Mouse (Mus musculus) forebrain, embryonic 13.5 days (tissue): Measurements from ENCODE around the gene Smyd2. TPM values are rescaled to one million over a fixed set of nuclear protein-coding genes. Genes with fewer than 3 reads are reported as not detected.

Source experiments
- ATAC-seq: fragments of 200-750 bp; cut with Nextera tagmentation; 2 replicates; pipeline ENCODE4 v1.8.0; 2017
- H3K27ac ChIP-seq: fragments of 300-500 bp; sonication (generic); 2 replicates; pipeline ENCODE4 v1.5.1; 2015; ENCODE audit warnings: inconsistent platforms, mild to moderate bottlenecking, moderate library complexity
- H3K27me3 ChIP-seq: fragments of 300-500 bp; sonication (generic); 2 replicates; pipeline ENCODE4 v1.6.1; 2015; ENCODE audit warnings: mild to moderate bottlenecking, inconsistent platforms
- H3K36me3 ChIP-seq: fragments of 300-500 bp; sonication (generic); 2 replicates; pipeline ENCODE4 v1.6.1; 2015; ENCODE audit warnings: mild to moderate bottlenecking, inconsistent platforms; ENCODE audit not compliant: poor library complexity, severe bottlenecking
- H3K4me1 ChIP-seq: fragments of 300-500 bp; sonication (generic); 2 replicates; pipeline ENCODE4 v1.6.1; 2015; ENCODE audit warnings: inconsistent platforms
- H3K4me2 ChIP-seq: fragments of 300-500 bp; sonication (generic); 2 replicates; pipeline ENCODE4 v1.6.1; 2015; ENCODE audit warnings: inconsistent platforms, mild to moderate bottlenecking, moderate library complexity
- H3K4me3 ChIP-seq: fragments of 300-500 bp; sonication (generic); 2 replicates; pipeline ENCODE4 v1.5.1; 2015; ENCODE audit warnings: mild to moderate bottlenecking, inconsistent platforms
- H3K9ac ChIP-seq: fragments of 300-500 bp; sonication (generic); 2 replicates; pipeline ENCODE4 v1.6.1; 2015; ENCODE audit warnings: mild to moderate bottlenecking, inconsistent platforms
- H3K9me3 ChIP-seq: fragments of 300-500 bp; sonication (generic); replicated peaks from 2 replicates; pipeline ENCODE4 v1.6.1; 2016; ENCODE audit warnings: inconsistent platforms
- WGBS: fragments of 180-500 bp; shearing (Covaris S2); methylation state at CpG from one replicate; pipeline ENCODE4 v1.1.7; 2015; 5-methylcytosine and 5-hydroxymethylcytosine counted together
- polyA plus RNA-seq: library from polyadenylated mRNA; unstranded; fragments of >200 nt; fragmentation: Nextera tagmentation; extraction: Ambion mirVana; gene quantifications from 2 replicates; pipeline ENCODE4 v1.2.1, GENCODE M21; 2015

Gene Smyd2
- polyA plus RNA-seq, 1 experiment from 2014 or later: 41.9 TPM

GRCm38 (mm10) chr1:189883531-189884170 lies 38.5 kb downstream of the Smyd2 start:
- peaks cover 7% of the 10 kb centered on the region for H3K4me1 ChIP-seq
- no peak overlapping the region for H3K4me2 ChIP-seq
- H3K9me3 ChIP-seq: no peaks in the 10 kb centered on the region
- H3K9ac ChIP-seq: no peak overlapping the region
- 34% methylated on average over 18 of the region's 18 CpGs for WGBS
- no peak; the same call in 1 of the 2 replicates for ATAC-seq
- no peaks in the 10 kb centered on the region for H3K36me3 ChIP-seq
- H3K27ac ChIP-seq: no peak overlapping the region
- no peak overlapping the region for H3K4me3 ChIP-seq
- H3K27me3 ChIP-seq: peaks cover 4% of the 10 kb centered on the region; the same call in 1 of the 2 replicates

DNA sequence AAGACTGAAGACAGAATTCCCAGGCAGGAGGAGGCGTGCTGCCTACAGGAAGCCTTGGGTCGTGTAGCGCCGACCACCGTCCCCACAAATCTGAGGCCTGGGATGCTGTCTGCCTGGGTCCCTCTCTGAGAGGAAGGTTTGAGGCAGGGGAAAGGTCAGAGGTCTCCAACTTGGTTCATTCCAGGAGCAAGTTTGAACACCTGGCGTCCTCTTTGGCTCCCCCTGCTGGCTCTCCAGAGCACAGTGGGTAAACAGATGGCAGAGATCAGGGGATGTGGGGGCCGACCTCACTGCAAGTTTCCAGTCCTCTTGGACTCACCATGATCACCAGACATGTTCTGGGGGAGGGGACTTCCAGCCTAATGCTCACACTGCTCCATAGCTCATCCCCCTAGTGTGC lies 39.3 kb downstream of the Smyd2 start:
- 50% methylated on average over 7 of the region's 7 CpGs for WGBS
- H3K27ac ChIP-seq: no peak overlapping the region
- no peaks in the 10 kb centered on the region for H3K36me3 ChIP-seq
- ATAC-seq: no peak
- peaks cover 4% of the 10 kb centered on the region; the same call in 1 of the 2 replicates for H3K27me3 ChIP-seq
- no peak overlapping the region for H3K4me3 ChIP-seq
- no peak overlapping the region for H3K9ac ChIP-seq
- peaks cover 7% of the 10 kb centered on the region for H3K4me1 ChIP-seq
- H3K4me2 ChIP-seq: no peak overlapping the region
- no peaks in the 10 kb centered on the region for H3K9me3 ChIP-seq

DNA sequence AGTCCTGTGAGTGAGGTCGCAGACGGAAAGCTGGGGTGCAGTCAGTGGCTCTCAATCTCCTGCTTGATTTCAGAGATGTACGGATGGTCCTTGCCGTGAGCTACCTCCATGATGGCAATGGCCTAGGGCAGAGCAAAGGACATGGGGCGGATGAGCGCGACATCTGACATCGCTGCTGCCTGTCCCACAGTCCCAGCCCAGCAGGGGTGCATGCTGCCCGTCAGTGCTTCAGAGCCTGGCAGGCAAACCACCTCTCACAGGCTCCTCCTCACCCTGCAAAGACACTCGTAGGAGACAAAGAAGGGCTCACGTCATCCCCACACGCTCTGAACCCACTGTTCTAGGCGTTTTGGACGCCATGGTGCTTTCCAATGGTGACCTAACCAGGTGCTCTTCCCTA lies 41.4 kb downstream of the Smyd2 start:
- Histone ChIP-seq H3K4me2 (no peak overlapping the region), H3K27ac (no peak overlapping the region), H3K27me3 (peaks cover 3% of the 10 kb centered on the region; the same call in 1 of the 2 replicates), H3K4me3 (no peak overlapping the region), H3K9me3 (no peaks in the 10 kb centered on the region), H3K4me1 (peaks cover 7% of the 10 kb centered on the region), H3K9ac (no peak overlapping the region), H3K36me3 (no peaks in the 10 kb centered on the region)
- no peak for ATAC-seq
- WGBS: 71% methylated on average over 14 of the region's 14 CpGs

DNA sequence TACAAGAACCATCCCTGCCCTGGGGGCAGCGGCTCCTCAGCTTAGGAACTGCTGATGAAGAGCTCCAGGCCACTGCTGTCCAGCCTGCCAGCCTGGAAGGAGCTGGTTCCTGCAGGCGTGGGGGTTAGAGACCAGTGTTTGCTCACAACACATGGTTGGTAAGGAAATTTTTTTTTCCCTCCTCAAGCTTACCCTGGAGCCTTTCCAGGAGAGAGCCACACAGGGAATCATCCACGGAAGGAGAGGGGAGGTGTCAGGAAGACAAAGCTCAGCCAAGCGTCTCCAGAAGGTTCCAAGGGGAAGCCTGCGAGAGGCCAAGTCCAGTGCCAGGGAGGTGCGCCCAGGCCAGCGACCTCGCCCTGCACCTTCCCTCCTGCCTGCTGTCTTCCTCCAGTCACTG lies 42.2 kb downstream of the Smyd2 start:
- no peaks in the 10 kb centered on the region for H3K36me3 ChIP-seq
- no peak overlapping the region for H3K4me2 ChIP-seq
- no peak overlapping the region for H3K9ac ChIP-seq
- no peaks in the 10 kb centered on the region for H3K27me3 ChIP-seq
- H3K27ac ChIP-seq: no peak overlapping the region
- no peak overlapping the region for H3K4me3 ChIP-seq
- H3K9me3 ChIP-seq: no peaks in the 10 kb centered on the region
- ATAC-seq: no peak
- 82% methylated on average over 8 of the region's 8 CpGs for WGBS
- H3K4me1 ChIP-seq: peaks cover 5% of the 10 kb centered on the region

- no peaks in the 10 kb centered on the region for H3K9me3 ChIP-seq
- H3K9ac ChIP-seq: no peak overlapping the region
- 79% methylated on average over 2 of the region's 2 CpGs for WGBS
- H3K4me1 ChIP-seq: no peaks in the 10 kb centered on the region
- no peaks in the 10 kb centered on the region for H3K27me3 ChIP-seq
- H3K4me2 ChIP-seq: no peak overlapping the region
- no peak for ATAC-seq
- H3K27ac ChIP-seq: no peak overlapping the region
- H3K4me3 ChIP-seq: no peak overlapping the region
- H3K36me3 ChIP-seq: no peaks in the 10 kb centered on the region
These were observed 43.0 kb downstream of the Smyd2 start for GRCm38 (mm10) chr1:189879212-189879611.

- 82% methylated on average over 8 of the region's 8 CpGs for WGBS
- no peak for ATAC-seq
These were observed 46.0 kb downstream of the Smyd2 start for GRCm38 (mm10) chr1:189876162-189876561.

DNA sequence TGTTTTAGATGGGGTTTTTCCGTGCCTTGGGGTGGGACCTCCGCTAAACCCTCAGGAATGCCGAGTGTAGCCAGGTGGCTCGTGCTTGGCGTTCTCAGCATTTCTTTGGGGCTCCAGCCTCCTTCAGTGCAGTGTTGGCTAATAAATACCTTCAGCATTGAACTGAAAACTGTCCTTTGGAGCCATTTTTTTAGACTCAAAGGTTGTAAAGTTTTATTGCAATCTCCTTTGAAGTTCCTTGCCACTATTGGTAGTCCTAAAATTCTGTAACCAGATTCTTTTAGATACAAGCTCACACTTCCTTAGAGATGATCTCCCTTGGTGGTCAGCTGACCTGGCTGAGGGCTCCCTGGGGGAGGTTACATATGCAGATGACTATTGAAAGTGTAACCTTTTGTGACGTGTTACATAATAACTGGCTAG lies 46.7 kb downstream of the Smyd2 start:
- no peaks in the 10 kb centered on the region for H3K36me3 ChIP-seq
- H3K4me2 ChIP-seq: no peak overlapping the region
- no peaks in the 10 kb centered on the region for H3K9me3 ChIP-seq
- WGBS: 41% methylated on average over 6 of the region's 6 CpGs
- H3K27ac ChIP-seq: no peak overlapping the region
- H3K9ac ChIP-seq: no peak overlapping the region
- ATAC-seq: no peak
- H3K27me3 ChIP-seq: no peaks in the 10 kb centered on the region
- no peaks in the 10 kb centered on the region for H3K4me1 ChIP-seq
- no peak overlapping the region for H3K4me3 ChIP-seq

More at GRCm38 (mm10) chr1:189876162-189876561, 46.0 kb downstream of the Smyd2 start:
- Histone ChIP-seq H3K9me3 (no peaks in the 10 kb centered on the region), H3K4me2 (no peak overlapping the region), H3K27ac (no peak overlapping the region), H3K4me3 (no peak overlapping the region), H3K4me1 (no peaks in the 10 kb centered on the region), H3K9ac (no peak overlapping the region), H3K27me3 (no peaks in the 10 kb centered on the region), H3K36me3 (no peaks in the 10 kb centered on the region)

DNA sequence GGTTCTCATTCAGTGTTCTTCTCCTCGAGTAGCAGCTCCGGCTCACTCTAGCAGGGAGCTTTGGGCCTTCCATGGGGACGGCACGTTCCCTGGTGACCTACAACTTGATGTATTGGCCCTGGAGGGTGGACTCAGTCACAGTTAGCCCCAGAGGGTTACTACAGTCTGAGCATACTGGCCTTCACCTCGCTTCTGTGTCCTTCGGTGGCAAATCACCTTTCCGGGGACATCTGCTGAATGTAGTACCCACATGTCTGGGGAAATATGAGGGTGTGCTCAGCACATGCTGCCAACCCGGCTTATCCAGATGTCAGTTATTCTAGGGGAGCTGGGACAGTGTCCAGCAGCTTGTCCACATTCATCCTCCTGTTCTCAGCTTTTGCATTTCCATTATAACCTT lies 48.6 kb downstream of the Smyd2 start:
- Histone ChIP-seq H3K4me2 (no peak overlapping the region), H3K4me1 (no peaks in the 10 kb centered on the region), H3K27ac (no peak overlapping the region), H3K9ac (no peak overlapping the region), H3K4me3 (no peak overlapping the region), H3K27me3 (no peaks in the 10 kb centered on the region), H3K36me3 (no peaks in the 10 kb centered on the region), H3K9me3 (no peaks in the 10 kb centered on the region)
- no peak for ATAC-seq
- 88% methylated on average over 8 of the region's 8 CpGs for WGBS

DNA sequence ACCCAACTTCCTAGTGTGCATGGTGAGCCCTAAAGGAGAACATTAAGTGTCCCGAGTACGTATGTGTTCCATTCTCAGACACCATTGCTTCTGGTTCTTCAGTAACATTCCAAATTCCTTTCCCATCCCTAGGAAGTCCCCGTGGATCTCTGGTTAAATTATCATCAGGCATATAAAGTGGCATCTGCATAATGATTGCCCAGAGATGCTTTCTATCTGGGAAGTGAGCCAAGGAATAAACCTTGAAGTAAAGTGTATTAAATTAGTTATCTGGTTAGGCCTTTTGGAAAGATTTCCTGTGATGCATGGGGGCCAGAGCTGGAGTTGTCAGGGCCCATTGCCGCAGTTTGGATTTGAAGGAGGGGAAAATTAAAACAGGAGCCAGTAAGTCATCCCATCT lies 50.1 kb downstream of the Smyd2 start:
- Histone ChIP-seq H3K4me2 (no peak overlapping the region), H3K4me3 (no peak overlapping the region), H3K9me3 (no peaks in the 10 kb centered on the region), H3K27me3 (no peaks in the 10 kb centered on the region), H3K27ac (no peak overlapping the region), H3K9ac (no peak overlapping the region), H3K36me3 (no peaks in the 10 kb centered on the region), H3K4me1 (peaks cover 6% of the 10 kb centered on the region)
- ATAC-seq: no peak
- WGBS: 82% methylated on average over 4 of the region's 4 CpGs

DNA sequence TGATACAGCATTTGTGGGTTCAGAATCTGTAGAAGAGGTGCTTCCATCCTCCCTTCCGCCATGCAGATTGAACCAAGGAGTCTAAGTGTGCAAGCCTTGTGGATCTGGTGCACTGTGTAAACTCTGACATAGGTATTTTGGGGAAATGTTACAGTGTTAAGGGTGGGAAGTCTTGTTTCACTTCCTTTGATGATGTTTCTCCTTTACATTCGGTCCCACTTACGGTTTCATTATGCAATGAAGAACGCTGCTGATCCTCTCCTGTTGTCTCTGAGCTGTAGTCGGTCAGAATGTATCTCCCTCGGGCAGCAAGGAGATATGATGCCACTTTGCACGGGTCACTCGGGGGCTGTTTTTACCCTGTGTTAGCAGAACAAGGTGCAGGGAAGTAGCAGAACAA lies 50.5 kb downstream of the Smyd2 start:
- Histone ChIP-seq H3K4me1 (peaks cover 8% of the 10 kb centered on the region), H3K4me2 (no peak overlapping the region), H3K9me3 (no peaks in the 10 kb centered on the region), H3K4me3 (no peak overlapping the region), H3K9ac (no peak overlapping the region), H3K27ac (no peak overlapping the region), H3K36me3 (no peaks in the 10 kb centered on the region), H3K27me3 (no peaks in the 10 kb centered on the region)
- no peak for ATAC-seq
- WGBS: 91% methylated on average over 8 of the region's 8 CpGs

DNA sequence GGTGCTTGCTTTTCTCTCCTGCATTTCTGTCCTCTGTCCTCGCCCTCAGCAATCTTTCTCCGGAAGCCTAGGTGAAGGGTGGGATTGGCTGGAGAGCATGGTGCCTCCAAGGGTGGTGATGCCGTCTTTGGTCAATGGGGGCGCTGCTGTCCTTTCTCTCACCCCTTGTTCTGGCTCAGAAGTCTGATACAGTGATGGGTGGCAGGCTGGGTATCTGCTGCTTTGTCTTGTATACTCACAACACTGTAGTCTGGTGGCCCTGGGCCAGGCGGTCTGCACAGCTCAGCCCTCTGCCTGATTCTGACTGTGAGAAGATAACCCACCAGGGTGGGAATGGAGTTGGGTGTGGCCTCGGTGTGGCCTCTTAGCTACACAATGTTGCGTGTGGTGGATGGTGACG lies 51.6 kb downstream of the Smyd2 start:
- H3K9ac ChIP-seq: no peak overlapping the region
- no peaks in the 10 kb centered on the region for H3K9me3 ChIP-seq
- no peak overlapping the region for H3K27ac ChIP-seq
- H3K4me1 ChIP-seq: peaks cover 12% of the 10 kb centered on the region
- H3K27me3 ChIP-seq: no peaks in the 10 kb centered on the region
- 84% methylated on average over 8 of the region's 8 CpGs for WGBS
- no peak for ATAC-seq
- no peak overlapping the region for H3K4me2 ChIP-seq
- no peaks in the 10 kb centered on the region for H3K36me3 ChIP-seq
- no peak overlapping the region for H3K4me3 ChIP-seq

GRCm38 (mm10) chr1:189869651-189870270 lies 52.4 kb downstream of the Smyd2 start:
- ATAC-seq: no peak
- peaks cover 20% of the 10 kb centered on the region for H3K4me1 ChIP-seq
- no peaks in the 10 kb centered on the region for H3K36me3 ChIP-seq
- WGBS: 91% methylated on average over 18 of the region's 18 CpGs
- no peaks in the 10 kb centered on the region for H3K9me3 ChIP-seq
- H3K4me2 ChIP-seq: no peak overlapping the region
- H3K27me3 ChIP-seq: no peaks in the 10 kb centered on the region
- no peak overlapping the region for H3K4me3 ChIP-seq
- no peak overlapping the region for H3K27ac ChIP-seq
- no peak overlapping the region for H3K9ac ChIP-seq

- no peak overlapping the region for H3K4me3 ChIP-seq
- no peaks in the 10 kb centered on the region for H3K27me3 ChIP-seq
- H3K27ac ChIP-seq: no peak overlapping the region
- ATAC-seq: no peak
- no peaks in the 10 kb centered on the region for H3K9me3 ChIP-seq
- no peaks in the 10 kb centered on the region for H3K36me3 ChIP-seq
- no peak overlapping the region for H3K9ac ChIP-seq
- H3K4me1 ChIP-seq: peaks cover 28% of the 10 kb centered on the region
- 90% methylated on average over 10 of the region's 10 CpGs for WGBS
- H3K4me2 ChIP-seq: no peak overlapping the region
These were observed 54.1 kb downstream of the Smyd2 start for GRCm38 (mm10) chr1:189868036-189868435.
